Mouse (Mus musculus) kidney, embryonic 16.5 days (tissue): ENCODE data around the gene Opa3. TPM values are rescaled to one million over a fixed set of nuclear protein-coding genes. Genes with fewer than 3 reads are reported as not detected.

Experiments used
- ATAC-seq: fragments of 200-750 bp; cut with Nextera tagmentation; 2 replicates; pipeline ENCODE4 v1.8.0; 2017; ENCODE audit warnings: moderate TSS enrichment; ENCODE audit not compliant: low FRiP score, low TSS enrichment
- H3K27ac ChIP-seq: fragments of 300-500 bp; sonication (generic); 2 replicates; pipeline ENCODE4 v1.5.1; 2014; ENCODE audit warnings: low read length
- H3K27me3 ChIP-seq: fragments of 300-500 bp; sonication (generic); 2 replicates; pipeline ENCODE4 v1.6.1; 2014; ENCODE audit warnings: low read length, control low read depth, mixed read lengths; ENCODE audit not compliant: insufficient read depth
- H3K36me3 ChIP-seq: fragments of 300-500 bp; sonication (generic); 2 replicates; pipeline ENCODE4 v1.6.1; 2014; ENCODE audit warnings: low read length, control low read depth, mixed read lengths; ENCODE audit not compliant: insufficient read depth
- H3K4me1 ChIP-seq: fragments of 300-500 bp; sonication (generic); 2 replicates; pipeline ENCODE4 v1.6.1; 2014; ENCODE audit warnings: low read length, control low read depth, mixed read lengths; ENCODE audit not compliant: insufficient read depth
- H3K4me2 ChIP-seq: fragments of 300-500 bp; sonication (generic); replicated peaks from 2 replicates; pipeline ENCODE4 v1.6.1; 2014; ENCODE audit warnings: low read depth, low read length
- H3K4me3 ChIP-seq: fragments of 300-500 bp; sonication (generic); 2 replicates; pipeline ENCODE4 v1.5.1; 2014; ENCODE audit warnings: mild to moderate bottlenecking, low read length
- H3K9ac ChIP-seq: fragments of 300-500 bp; sonication (generic); replicated peaks from 2 replicates; pipeline ENCODE4 v1.6.1; 2014; ENCODE audit warnings: low read length
- H3K9me3 ChIP-seq: fragments of 300-500 bp; sonication (generic); 2 replicates; pipeline ENCODE4 v1.6.1; 2016; ENCODE audit warnings: low read length, control low read depth
- WGBS: fragments of 180-500 bp; shearing (Covaris S2); extraction: QIAGEN DNeasy Blood & Tissue Kit; methylation state at CpG from one replicate; pipeline ENCODE4 v1.1.7; 2014; 5-methylcytosine and 5-hydroxymethylcytosine counted together
- polyA plus RNA-seq: library from polyadenylated mRNA; unstranded; fragments of >200 nt; fragmentation: Nextera tagmentation; extraction: Ambion mirVana; gene quantifications from 2 replicates; pipeline ENCODE4 v1.2.1, GENCODE M21; 2015

Opa3 gene
- polyA plus RNA-seq, 1 experiment from 2014 or later: 42.9 TPM

GRCm38 (mm10) chr7:19228793-19229148, 637 bp downstream of the Opa3 start:
- H3K4me2 ChIP-seq: peak overlapping the region; percentile 86
- peaks cover 20% of the 10 kb centered on the region for H3K4me1 ChIP-seq
- no peaks in the 10 kb centered on the region for H3K36me3 ChIP-seq
- H3K9me3 ChIP-seq: no peaks in the 10 kb centered on the region
- no peaks in the 10 kb centered on the region for H3K27me3 ChIP-seq
- peak overlapping the region; percentile 68 for H3K4me3 ChIP-seq
- H3K27ac ChIP-seq: peak overlapping the region; percentile 74
- H3K9ac ChIP-seq: peak overlapping the region; percentile 71
- no peak for ATAC-seq
- 0% methylated on average over 14 of the region's 14 CpGs for WGBS

GRCm38 (mm10) chr7:19229404-19229803, 1.3 kb downstream of the Opa3 start:
- Histone ChIP-seq H3K4me2 (peak overlapping the region; percentile 86), H3K9ac (peak overlapping the region; percentile 71), H3K27me3 (no peaks in the 10 kb centered on the region), H3K27ac (peak overlapping the region; percentile 74), H3K4me3 (peak overlapping the region; percentile 68), H3K36me3 (no peaks in the 10 kb centered on the region), H3K9me3 (no peaks in the 10 kb centered on the region), H3K4me1 (peaks cover 20% of the 10 kb centered on the region)
- no peak for ATAC-seq
- WGBS: 26% methylated on average over 5 of the region's 5 CpGs

DNA sequence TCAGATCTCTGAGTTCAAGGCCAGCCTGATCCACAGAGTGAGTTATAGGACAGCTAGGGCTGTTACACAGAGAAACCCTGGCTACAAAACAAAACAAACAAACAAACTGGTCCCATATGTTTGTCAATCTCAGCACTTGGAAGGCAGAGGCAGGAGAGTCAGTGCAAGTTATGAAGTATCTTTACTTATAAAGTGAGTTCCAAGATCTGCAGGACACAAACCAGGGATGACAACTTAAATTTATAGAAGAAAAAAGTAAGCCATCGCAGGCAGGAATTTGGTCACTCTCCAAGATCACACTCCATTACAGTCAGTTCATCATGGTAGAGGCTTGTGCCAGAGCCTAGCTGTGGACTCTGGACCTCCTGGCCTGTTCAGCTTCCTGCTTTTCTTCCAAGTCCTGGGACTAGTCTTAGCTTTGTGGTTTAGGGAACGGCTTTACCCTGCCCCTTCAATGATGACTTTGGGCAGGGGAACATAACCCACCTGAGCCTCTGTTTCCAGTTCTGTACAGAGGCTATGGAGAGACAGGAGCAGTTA, 2.0 kb downstream of the Opa3 start:
- Histone ChIP-seq H3K9me3 (no peaks in the 10 kb centered on the region), H3K4me3 (no peak overlapping the region), H3K27me3 (no peaks in the 10 kb centered on the region), H3K4me1 (peaks cover 20% of the 10 kb centered on the region), H3K9ac (peak overlapping the region; percentile 36; the same call in 1 of the 2 replicates), H3K36me3 (no peaks in the 10 kb centered on the region), H3K27ac (peak overlapping the region; percentile 7; the same call in 1 of the 2 replicates), H3K4me2 (peak overlapping the region; percentile 86)
- ATAC-seq: no peak
- 93% methylated on average over 2 of the region's 2 CpGs for WGBS

- H3K4me3 ChIP-seq: no peak overlapping the region
- no peak overlapping the region for H3K4me2 ChIP-seq
- H3K4me1 ChIP-seq: peaks cover 20% of the 10 kb centered on the region
- H3K9ac ChIP-seq: no peak overlapping the region; the same call in 1 of the 2 replicates
- no peak for ATAC-seq
- no peaks in the 10 kb centered on the region for H3K36me3 ChIP-seq
- no peak overlapping the region for H3K27ac ChIP-seq
- no peaks in the 10 kb centered on the region for H3K27me3 ChIP-seq
- H3K9me3 ChIP-seq: no peaks in the 10 kb centered on the region
- 86% methylated on average over 5 of the region's 5 CpGs for WGBS
Measured at GRCm38 (mm10) chr7:19230899-19231298, 2.8 kb downstream of the Opa3 start.

DNA sequence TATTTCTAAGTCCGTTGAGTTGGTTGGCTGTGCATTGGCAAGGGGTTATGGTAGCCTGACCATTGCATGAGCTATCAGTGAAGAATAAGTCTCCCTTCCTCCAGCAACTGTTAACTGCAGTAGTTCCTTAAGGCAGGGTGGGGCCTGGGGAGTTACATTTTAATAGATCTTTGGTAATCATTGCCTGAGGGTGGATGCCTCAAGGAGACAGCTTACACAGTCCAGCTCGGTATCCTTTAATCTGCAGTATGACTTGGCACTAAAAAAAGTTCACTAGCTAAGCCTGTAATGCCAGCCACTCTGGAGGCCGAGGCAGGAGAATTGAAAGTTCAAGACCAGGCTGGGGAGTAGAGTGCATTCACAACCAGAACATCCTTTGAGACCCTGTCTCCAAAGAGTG, 3.7 kb downstream of the Opa3 start:
- Histone ChIP-seq H3K9me3 (no peaks in the 10 kb centered on the region), H3K4me3 (no peak overlapping the region), H3K36me3 (no peaks in the 10 kb centered on the region), H3K27me3 (no peaks in the 10 kb centered on the region), H3K4me2 (no peak overlapping the region), H3K27ac (peak overlapping the region; percentile 13; the same call in 1 of the 2 replicates), H3K9ac (no peak overlapping the region), H3K4me1 (peaks cover 16% of the 10 kb centered on the region)
- 78% methylated on average over 3 of the region's 3 CpGs for WGBS
- no peak for ATAC-seq

GRCm38 (mm10) chr7:19234652-19235051, 6.5 kb downstream of the Opa3 start:
- ATAC-seq: no peak
- peaks cover 8% of the 10 kb centered on the region for H3K4me1 ChIP-seq
- WGBS: 71% methylated on average over 5 of the region's 5 CpGs
- H3K27me3 ChIP-seq: no peaks in the 10 kb centered on the region
- no peaks in the 10 kb centered on the region for H3K36me3 ChIP-seq
- no peak overlapping the region for H3K4me3 ChIP-seq
- no peak overlapping the region for H3K4me2 ChIP-seq
- no peak overlapping the region for H3K9ac ChIP-seq
- no peak overlapping the region for H3K27ac ChIP-seq
- no peaks in the 10 kb centered on the region for H3K9me3 ChIP-seq

GRCm38 (mm10) chr7:19235092-19235671, 7.0 kb downstream of the Opa3 start:
- no peaks in the 10 kb centered on the region for H3K9me3 ChIP-seq
- no peak overlapping the region for H3K27ac ChIP-seq
- H3K4me2 ChIP-seq: no peak overlapping the region
- no peak overlapping the region for H3K9ac ChIP-seq
- no peak for ATAC-seq
- no peaks in the 10 kb centered on the region for H3K27me3 ChIP-seq
- H3K36me3 ChIP-seq: no peaks in the 10 kb centered on the region
- H3K4me3 ChIP-seq: no peak overlapping the region
- WGBS: 84% methylated on average over 2 of the region's 2 CpGs
- H3K4me1 ChIP-seq: peaks cover 6% of the 10 kb centered on the region; the same call in 1 of the 2 replicates

- Histone ChIP-seq H3K36me3 (no peaks in the 10 kb centered on the region), H3K27ac (no peak overlapping the region), H3K4me2 (no peak overlapping the region), H3K4me1 (peaks cover 5% of the 10 kb centered on the region; the same call in 1 of the 2 replicates), H3K4me3 (no peak overlapping the region), H3K27me3 (no peaks in the 10 kb centered on the region), H3K9ac (no peak overlapping the region), H3K9me3 (no peaks in the 10 kb centered on the region)
- ATAC-seq: no peak
- 71% methylated on average over 2 of the region's 2 CpGs for WGBS
Measured at GRCm38 (mm10) chr7:19236411-19236810, 8.3 kb downstream of the Opa3 start.

DNA sequence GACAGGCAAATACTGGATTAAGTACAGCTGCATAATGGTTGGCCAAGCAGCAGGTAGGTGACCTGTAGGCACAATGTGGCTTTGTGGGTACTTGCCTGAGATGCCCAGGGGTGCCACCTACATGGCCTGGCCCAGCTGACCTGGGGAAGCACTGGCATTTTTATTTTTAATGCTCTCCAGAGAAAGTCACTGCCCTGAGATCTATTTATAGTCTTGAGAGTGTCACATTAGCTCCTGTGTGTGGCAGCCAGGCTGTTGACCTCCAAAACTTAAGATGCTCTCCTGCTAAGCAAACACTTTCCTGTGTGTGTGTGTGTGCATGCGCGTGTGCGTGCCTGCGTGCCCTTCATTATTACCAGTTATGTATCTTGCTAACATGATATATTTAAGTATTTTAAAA, 10.2 kb downstream of the Opa3 start:
- H3K4me2 ChIP-seq: no peak overlapping the region
- H3K27me3 ChIP-seq: no peaks in the 10 kb centered on the region
- no peak for ATAC-seq
- H3K36me3 ChIP-seq: no peaks in the 10 kb centered on the region
- H3K4me3 ChIP-seq: no peak overlapping the region
- H3K9me3 ChIP-seq: no peaks in the 10 kb centered on the region
- H3K9ac ChIP-seq: no peak overlapping the region
- 98% methylated on average over 4 of the region's 4 CpGs for WGBS
- H3K27ac ChIP-seq: no peak overlapping the region
- peaks cover 5% of the 10 kb centered on the region; the same call in 1 of the 2 replicates for H3K4me1 ChIP-seq

DNA sequence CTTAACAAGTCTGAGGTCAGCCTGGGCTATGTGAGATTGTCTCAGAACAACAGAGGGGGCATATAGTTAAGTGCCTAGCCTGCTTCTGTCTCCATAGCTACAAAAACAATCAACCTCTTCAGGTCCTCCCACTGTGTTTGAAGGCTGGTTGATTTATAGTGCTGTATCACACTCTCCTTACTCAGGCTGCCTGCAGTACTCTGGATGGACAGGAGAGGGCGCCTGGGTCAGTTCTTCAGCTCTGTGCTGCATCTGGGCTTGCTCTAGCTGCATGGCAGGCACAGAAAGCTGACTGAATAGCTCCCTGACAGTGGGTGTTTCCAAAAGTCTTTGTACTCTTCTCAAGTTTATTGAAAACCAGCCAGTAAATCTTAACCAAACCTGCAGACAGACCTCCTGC, 11.3 kb downstream of the Opa3 start:
- H3K36me3 ChIP-seq: no peaks in the 10 kb centered on the region
- no peaks in the 10 kb centered on the region for H3K9me3 ChIP-seq
- 0 out of 2 replicates have a peak overlapping the region, but pooled peaks have one; percentile 10 for H3K9ac ChIP-seq
- H3K4me2 ChIP-seq: no peak overlapping the region
- H3K27ac ChIP-seq: no peak overlapping the region
- WGBS: 0% methylated on average over 1 of the region's 1 CpGs
- peak; percentile 92 for ATAC-seq
- H3K4me3 ChIP-seq: no peak overlapping the region
- H3K27me3 ChIP-seq: no peaks in the 10 kb centered on the region
- H3K4me1 ChIP-seq: peaks cover 5% of the 10 kb centered on the region; the same call in 1 of the 2 replicates
